Mouse (Mus musculus): ENCODE data around the gene Kcnk13.

DNA sequence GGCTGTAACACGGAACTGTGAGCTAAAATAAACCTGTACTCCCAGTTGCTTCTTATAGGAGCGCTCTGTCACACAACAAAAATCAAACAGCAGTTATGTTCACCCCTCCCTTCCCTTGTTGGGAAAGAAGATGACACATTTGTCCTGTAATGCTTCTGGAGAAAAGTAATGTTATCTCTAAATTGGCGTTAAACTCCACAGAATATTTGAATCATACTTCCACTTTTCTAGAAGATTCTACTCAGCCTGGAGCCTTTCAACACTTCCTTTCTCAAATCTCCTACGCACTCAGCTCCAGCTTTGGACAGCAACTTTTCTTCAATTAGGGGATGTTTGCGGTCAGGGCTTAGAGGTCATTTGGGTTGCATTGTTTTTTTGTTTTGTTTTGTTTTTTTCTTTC is 125.0 kb downstream of the Kcnk13 start:
- TF ChIP-seq TCF12 (IDR thresholded peaks at IDR 0.05; ENCODE audit: low read depth, low read length) (no peak), USF1 (IDR thresholded peaks at IDR 0.05; ENCODE audit: low read depth, low read length) (no peak), NRF1 (IDR thresholded peaks at IDR 0.05; ENCODE audit: low read depth, low read length) (no peak), CTCF (conservative IDR thresholded peaks at IDR 0.05 in 1 of 2, IDR thresholded peaks at IDR 0.05 in 1 of 2; ENCODE audit: low read depth in 2 of 2, low read length in 2 of 2) (no peak), POLR2A (IDR thresholded peaks at IDR 0.05; ENCODE audit: low read depth, low read length) (no peak), RAD21 (IDR thresholded peaks at IDR 0.05; ENCODE audit: low read depth, low read length) (no peak), PAX5 (IDR thresholded peaks at IDR 0.05; ENCODE audit: low read length) (no peak), GABPA (IDR thresholded peaks at IDR 0.05; ENCODE audit: insufficient replicate concordance, low read depth, low read length) (no peak), ZNF384 (IDR thresholded peaks at IDR 0.05; ENCODE audit: low read depth, low read length) (no peak), EP300 (IDR thresholded peaks at IDR 0.05; ENCODE audit: low read length) (no peak), POLR2AphosphoS2 (IDR thresholded peaks at IDR 0.05; ENCODE audit: low read depth, low read length) (no peak), HCFC1 (IDR thresholded peaks at IDR 0.05; ENCODE audit: low read depth, low read length) (no peak)

Measured in CH12.LX (cell line).